Mouse (Mus musculus): ENCODE measurements around the gene Mrps26.

Gene Mrps26

Small RNA genes lying within 50 kb of the gene (microRNA-seq; reads per million reads assigned to microRNA genes)
- gene Gm23876: 0 reads per million in 2 experiments

Measured in adrenal gland (tissue).